Mouse (Mus musculus) ES-E14 (cell line): ENCODE measurements around the gene Pla2g6.

Experiments
- HCFC1 ChIP-seq: IDR thresholded peaks from 2 replicates; pipeline ENCODE4 v1.6.1; 2012; ENCODE audit warnings: low read length, inconsistent platforms, borderline replicate concordance; ENCODE audit not compliant: insufficient read depth
- MAFK ChIP-seq: IDR thresholded peaks from 2 replicates; pipeline ENCODE4 v1.6.1; 2014; ENCODE audit warnings: mild to moderate bottlenecking, low read depth, low read length, inconsistent platforms; ENCODE audit not compliant: insufficient read depth
- ZNF384 ChIP-seq: IDR thresholded peaks from 2 replicates; pipeline ENCODE4 v1.6.1; 2012; ENCODE audit warnings: low read depth, low read length, inconsistent platforms

- no peak for TF ChIP-seq HCFC1
- no peak for TF ChIP-seq ZNF384
- TF ChIP-seq MAFK = no peak
These were observed 23.2 kb upstream of the Pla2g6 start for GRCm38 (mm10) chr15:79351331-79351767.
